Mouse (Mus musculus): ENCODE data around the gene 7420426K07Rik. TPM values are rescaled to one million over a fixed set of nuclear protein-coding genes. Genes with fewer than 3 reads are reported as not detected.

Gene 7420426K07Rik
- not detected for polyA plus RNA-seq (2017; shearing (Covaris generic))

GRCm38 (mm10) chr9:98902819-98903218 is at the start of gene 7420426K07Rik:
Gene 7420426K07Rik (plus strand): TSS chr9:98903119.
- ATAC-seq = no peak

DNA sequence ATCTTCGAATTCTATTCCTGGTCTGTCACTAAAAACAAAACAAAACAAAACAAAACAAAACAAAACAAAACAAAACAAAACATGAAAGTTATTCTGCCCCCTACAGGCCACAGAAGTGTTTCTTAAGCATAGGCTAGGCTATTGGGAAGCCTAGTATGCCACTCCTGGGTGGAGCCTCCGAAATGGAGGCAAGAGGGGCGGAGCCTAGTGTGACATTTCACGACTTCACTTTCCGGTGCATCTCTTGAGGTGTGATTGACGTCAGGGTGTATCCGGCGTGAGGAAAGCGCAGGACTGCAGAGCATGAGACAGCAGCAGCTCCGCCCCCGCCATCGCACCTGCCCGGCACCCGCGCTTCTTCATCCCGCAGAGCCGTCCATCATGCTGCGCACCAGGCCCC is 46.7 kb upstream of the 7420426K07Rik start, which contains the start of gene Prr23a2:
Gene Prr23a2, plus strand, starts transcription at position 285 of the 400 bp plus-strand sequence.
- no peak for ATAC-seq

DNA sequence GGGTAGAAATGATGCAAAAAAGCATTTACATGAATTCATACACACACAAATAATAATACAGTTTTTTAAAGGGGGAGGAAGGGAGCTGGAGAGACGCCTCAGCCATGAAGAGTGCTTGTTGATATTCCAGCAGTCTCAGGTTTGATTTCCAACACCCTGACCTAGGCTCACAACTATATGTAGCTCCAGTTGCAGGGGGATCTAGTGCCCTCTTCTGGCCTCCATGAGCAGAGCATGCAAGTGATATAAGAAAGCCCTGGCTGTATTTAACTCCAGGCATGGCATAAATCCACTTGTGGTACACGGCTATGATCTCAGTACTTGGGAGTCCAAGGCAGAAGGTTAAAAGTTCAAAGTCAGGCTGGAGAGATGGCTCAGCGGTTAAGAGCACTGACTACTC is 39.5 kb upstream of the 7420426K07Rik start:
- no peak for ATAC-seq

DNA sequence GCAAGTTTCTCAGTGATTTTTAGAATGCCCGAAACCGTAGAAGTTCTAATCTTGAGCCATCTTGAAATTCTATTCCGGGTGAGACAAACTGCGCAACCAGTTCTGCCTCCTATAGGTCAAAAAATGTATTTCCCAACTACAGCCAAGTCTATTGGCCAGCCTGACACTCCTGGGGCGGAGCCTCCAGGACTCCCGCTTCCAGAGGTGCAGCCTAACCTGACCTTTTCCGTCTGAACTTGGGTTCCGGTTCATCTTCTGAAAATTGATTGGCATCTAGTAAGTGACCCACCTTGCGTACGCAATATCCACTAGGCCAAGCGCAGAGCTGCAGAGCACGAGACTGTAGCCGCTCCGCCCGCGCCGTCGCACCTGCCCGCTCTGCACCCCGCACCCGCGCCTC is 38.3 kb upstream of the 7420426K07Rik start, which contains the start of gene Prr23a3:
Gene Prr23a3, plus strand, starts transcription at position 197 of the 400 bp plus-strand sequence.
- no peak for ATAC-seq

DNA sequence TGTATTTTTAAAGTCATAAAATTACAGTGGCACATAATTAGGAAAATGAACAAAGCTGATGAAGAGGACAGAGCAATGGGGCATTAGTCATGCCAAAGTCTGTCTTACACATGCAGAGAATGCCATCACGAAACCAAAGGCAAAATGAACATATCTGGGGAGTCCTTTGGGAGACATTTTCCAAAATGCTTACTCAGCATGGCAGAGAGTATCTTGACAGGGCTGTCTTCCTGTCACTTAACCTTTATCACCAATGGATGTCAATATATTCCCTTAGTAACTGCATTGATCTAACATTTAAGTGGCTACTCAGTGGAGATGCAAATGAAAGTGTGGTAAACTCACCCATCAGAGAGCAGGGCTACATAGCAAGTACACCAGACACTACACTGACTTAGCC is 1.4 kb upstream of the 7420426K07Rik start:
- ATAC-seq = no peak

DNA sequence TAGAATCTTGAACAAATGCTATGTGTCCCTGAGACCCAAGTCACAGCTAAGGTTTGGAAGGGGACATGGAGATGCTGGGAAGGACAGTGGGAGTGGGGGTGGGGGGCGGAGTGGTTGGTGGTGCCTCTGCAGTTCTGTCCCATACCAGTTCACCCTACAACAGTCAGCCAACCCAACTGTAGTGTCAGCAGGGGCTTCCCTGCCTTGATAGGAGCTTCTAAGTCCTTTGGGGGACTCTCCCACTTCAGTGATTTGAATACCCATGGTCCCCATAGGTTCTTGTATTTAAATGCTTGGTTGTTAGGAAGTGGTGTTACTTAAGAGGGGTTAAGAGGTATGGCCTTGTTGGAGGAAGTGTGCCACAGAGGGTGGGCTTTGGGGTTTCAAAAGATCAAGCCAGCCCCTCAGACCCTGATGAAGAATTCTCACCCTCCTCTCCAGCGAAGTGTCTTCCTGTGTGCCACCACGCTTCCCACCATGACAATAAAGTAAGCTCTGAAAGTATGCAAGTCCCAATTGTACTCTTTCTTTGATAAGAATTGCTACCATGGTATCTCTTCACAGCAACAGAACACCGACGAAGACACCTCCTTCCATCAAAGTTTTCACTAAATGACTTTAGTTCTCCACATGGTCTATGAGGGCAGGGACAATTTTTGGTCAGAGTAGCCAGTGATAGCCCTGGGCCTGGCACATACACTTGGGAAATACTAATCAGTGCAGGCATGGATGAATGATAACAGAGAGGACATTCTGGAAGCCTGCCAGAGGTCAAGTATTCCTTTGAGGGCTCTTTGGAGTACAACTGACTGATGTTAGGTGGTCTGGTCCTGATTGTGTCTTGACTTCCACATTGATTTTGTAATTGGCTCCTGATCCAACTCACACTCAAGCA is 18.0 kb downstream of the 7420426K07Rik start:
- no peak for ATAC-seq

- no peak for ATAC-seq
Observed at GRCm38 (mm10) chr9:98923119-98923518, 20.2 kb downstream of the 7420426K07Rik start.

GRCm38 (mm10) chr9:98924183-98924582 is 21.3 kb downstream of the 7420426K07Rik start:
- ATAC-seq = no peak

DNA sequence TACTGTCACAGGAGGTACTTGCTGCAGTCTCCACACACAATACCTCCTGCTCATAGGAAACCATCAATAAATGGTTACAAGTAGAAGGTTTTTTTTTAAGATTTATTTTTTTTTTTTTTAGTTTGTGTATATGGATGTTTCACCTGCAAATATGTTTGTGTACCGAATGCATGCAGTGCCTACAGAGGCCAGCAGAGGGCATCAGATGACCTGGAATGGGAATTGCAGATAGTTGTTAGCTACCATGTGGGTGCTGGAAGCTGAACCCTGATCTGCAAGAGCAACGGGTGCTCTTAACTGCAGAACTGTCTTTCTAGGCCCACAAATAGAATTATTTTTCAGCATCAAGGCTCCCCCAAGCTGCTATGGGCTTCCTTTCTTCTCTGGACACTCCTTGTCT is 26.6 kb downstream of the 7420426K07Rik start:
- ATAC-seq = no peak

- no peak for ATAC-seq
Observed at GRCm38 (mm10) chr9:98932931-98933330, 30.0 kb downstream of the 7420426K07Rik start.

- no peak for ATAC-seq
Observed at GRCm38 (mm10) chr9:98935190-98935909, 32.4 kb downstream of the 7420426K07Rik start.

GRCm38 (mm10) chr9:98939290-98939689 is 36.4 kb downstream of the 7420426K07Rik start:
- no peak for ATAC-seq

GRCm38 (mm10) chr9:98952171-98953050 is 49.5 kb downstream of the 7420426K07Rik start:
- ATAC-seq = no peak

- ATAC-seq = no peak
Observed at GRCm38 (mm10) chr9:98953291-98953690, 50.4 kb downstream of the 7420426K07Rik start.

GRCm38 (mm10) chr9:98953830-98954229 is 50.9 kb downstream of the 7420426K07Rik start:
- ATAC-seq = no peak

Other genes with a start within 250 kb of the 7420426K07Rik start
- not detected for gene Prr23a1, start 60.6 kb upstream of the 7420426K07Rik start, polyA plus RNA-seq (2017; shearing (Covaris generic))
- gene Prr23a2, start 46.6 kb upstream of the 7420426K07Rik start, polyA plus RNA-seq (2017; shearing (Covaris generic)) = not detected
- not detected for gene Prr23a3, start 38.4 kb upstream of the 7420426K07Rik start, polyA plus RNA-seq (2017; shearing (Covaris generic))
- gene Foxl2, start 52.2 kb downstream of the 7420426K07Rik start, polyA plus RNA-seq (2017; shearing (Covaris generic)) = not detected
- gene Faim, start 83.3 kb downstream of the 7420426K07Rik start, polyA plus RNA-seq (2017; shearing (Covaris generic)) = 10 to 100 TPM; 48.3 to 57.8 TPM
- gene Gm1123, start 132.6 kb downstream of the 7420426K07Rik start, polyA plus RNA-seq (2017; shearing (Covaris generic)) = under 1 TPM; 0.81 to 0.97 TPM
- gene Pik3cb, start 237.5 kb downstream of the 7420426K07Rik start, polyA plus RNA-seq (2017; shearing (Covaris generic)) = 1 to 10 TPM in 1 of 2 experiments, under 1 TPM in 1; 0.81 to 1.3 TPM

Measured in CD4-positive, CD25-positive, alpha-beta regulatory T cell, adult 4 months (primary cell).